Mouse (Mus musculus) right cerebral cortex, postnatal 25 days (tissue): Measurements from ENCODE around the gene Pik3r2.
A peak's percentile ranks its signal among the peaks of the same experiment; 100 is the strongest.

ENCODE experiments used
- DNase-seq: peaks from one replicate; pipeline ENCODE4 v3.0.0; 2022

The Pik3r2 gene

DNA sequence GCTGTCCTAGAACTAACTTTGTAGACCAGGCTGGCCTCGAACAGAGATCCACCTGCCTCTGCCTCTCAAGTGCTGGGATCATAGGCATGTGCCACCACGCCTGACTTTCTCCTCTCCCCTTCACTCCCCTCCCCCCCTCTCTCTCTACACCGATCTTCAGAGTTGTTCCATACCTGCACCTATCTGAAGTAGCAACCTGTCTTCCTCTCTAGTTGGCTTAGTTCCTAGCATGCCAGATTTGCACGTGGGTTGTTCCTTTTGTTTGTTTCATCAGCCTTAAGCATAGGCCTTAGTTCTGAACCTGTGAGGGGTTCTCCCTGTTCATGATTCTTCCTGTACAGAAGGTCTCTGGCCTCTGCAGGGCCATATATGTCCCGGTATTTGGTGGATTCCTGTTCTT lies 38.8 kb downstream of the Pik3r2 start:
- no peak for DNase-seq

DNA sequence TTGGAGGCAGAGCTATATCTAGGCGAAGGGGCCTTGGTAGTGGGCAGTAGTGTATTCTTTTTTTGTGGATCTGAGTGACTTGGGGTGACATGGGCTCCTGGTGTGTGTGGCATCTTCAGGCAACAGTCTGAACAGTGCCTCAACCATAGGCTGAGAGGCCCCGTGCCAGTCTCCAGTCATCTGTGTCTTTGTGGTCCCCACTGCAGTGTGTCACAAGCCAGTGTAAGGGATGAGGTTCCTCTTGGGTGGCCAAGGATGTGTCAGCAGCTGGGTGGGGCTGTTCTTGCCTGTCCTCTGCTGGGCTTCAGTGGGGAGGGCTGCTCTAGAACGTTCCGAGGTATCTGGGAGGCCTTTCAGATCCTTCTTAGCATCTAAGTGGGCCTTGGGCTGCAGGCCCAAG lies 45.6 kb downstream of the Pik3r2 start:
- DNase-seq, result no peak

DNA sequence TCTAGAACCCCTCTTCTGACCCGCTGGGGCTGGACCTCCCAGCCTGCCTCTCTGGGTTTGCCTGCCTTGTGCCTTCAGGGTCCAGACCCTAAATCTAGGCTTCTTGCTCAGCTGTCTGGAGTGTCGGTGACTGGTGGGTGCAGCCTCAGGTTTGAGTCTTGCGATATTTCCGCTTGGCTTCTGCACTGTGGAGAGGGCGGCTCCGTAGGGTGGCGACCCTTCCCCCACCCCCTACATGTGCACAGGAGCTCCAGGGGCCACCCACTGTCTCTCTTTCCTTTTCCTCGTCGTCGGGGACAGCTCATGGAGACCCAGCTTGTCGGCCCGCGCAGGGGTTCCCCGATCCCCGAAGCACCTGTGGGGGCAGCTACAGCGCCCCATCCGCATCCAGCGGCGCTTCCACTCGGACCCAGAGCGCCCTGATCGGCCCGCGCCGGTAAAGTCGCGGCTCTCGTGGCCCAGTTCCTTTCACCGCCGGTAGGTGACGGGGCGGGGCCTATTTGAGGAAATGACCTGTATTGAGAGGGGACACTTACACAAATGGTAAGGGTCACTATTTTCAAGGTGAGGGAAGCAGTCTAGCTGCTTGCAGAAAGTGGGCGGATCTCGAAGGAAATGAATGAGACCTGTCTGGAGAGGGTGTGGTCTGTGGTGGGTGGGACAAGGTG lies 46.6 kb downstream of the Pik3r2 start:
- DNase-seq, result no peak

DNA sequence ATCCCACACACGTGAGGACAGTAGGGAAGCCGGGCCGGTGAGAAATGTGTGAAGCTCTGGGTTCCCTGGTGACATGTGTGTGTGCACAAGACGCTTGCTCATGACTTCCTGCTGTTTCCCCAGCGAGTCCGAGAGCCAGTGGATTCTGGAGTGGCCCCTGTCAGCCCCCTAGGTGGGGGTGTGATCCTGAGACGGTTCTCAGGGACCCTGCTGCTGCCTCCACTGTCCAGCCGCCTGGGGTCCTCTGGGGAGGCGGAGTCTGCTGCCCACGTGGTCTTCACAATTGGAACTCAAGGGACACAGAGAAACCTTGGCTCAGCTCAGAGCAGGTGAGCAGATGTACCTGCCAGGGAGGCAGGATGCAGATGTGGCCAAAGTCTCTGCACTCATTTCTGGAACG lies 49.8 kb downstream of the Pik3r2 start:
- DNase-seq, result no peak

DNA sequence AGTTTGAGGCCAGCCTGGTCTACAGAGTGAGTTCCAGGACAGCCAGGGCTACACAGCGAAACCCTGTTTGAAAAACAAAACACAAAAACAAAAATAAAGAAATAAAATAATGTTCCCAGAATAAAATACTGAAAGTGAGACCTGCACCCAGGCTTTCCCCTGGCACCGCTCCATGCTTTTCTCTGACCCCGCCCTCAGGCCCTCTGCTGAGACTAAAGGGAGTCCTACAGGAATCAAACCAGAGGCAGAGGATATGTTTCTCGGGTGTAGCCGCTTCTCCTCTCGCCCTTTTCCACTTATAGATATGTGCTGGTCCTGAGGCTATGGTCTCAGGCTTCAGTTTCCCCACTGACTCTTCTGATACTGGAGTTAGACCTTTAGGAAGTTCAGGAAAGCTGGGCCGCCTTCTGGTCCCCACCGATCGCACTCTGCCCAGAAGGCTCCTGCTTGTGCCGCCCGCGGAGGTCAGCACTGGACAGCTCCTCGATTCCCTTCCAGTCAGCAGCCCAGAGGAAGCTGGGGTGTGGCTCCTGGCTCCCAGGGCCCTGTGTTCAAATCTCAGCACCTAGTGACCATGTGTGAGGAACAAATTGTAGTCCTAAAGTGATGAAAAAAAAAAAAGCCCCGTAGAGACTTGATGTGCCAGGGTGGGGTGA lies 50.6 kb downstream of the Pik3r2 start:
- DNase-seq, result no peak

DNA sequence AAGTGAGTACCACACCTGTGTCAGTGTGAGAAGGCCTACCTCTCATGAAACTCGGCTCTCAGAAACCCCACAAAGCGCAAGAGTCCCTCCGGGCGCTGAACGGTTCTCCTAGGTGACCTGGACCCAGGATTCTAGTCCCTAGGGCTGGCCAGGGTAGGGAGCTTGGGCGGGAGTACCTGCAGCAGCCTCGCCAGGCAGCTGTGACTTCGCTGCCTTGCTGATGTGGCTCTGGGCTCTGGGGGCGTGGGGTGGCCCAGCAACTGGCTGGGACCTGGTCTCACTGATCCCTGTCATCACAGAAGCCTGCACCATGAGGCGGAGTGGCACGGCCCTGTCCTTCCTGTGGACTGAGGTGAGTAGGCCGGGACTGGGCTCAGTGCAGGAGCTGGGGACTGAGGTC lies 52.3 kb downstream of the Pik3r2 start:
- no peak for DNase-seq

DNA sequence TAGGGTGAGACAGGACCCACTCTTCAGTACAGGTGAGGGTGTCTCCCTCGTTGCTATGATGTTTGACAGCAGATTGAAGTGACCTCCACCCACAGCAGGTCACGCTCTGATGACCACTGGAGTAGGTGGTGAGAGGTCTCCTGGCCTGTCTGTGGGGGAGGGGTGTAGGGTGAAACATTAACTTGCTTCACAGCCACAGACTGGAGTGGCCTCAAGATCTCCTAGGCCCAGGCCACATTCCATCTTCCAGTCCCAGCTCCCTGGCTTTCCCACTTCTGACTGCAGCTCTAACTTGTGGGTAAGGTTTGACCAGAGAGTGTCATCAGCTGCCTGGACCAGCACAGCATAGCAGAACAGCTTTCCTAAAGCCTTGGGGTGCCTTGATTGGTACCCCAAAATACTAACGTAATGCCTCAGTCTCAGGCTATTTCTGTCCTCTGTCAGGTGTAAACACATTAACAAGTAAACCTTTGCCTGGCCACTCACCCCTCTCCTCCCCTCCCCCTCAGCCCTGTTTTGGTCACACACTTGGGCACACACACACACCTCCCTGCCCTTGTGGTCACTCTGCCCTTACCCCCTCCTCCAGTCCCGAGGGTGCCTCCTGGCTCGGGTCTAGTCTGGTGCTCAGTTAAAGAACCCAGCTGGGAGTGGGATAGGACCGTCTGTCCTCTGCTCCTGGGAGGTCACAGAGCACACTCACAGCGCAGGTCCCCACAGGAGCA lies 52.9 kb downstream of the Pik3r2 start, which contains the start of gene Pde4c:
Pde4c (plus strand) TSS at position 235 of the 725 bp plus-strand sequence.
- no peak for DNase-seq

DNA sequence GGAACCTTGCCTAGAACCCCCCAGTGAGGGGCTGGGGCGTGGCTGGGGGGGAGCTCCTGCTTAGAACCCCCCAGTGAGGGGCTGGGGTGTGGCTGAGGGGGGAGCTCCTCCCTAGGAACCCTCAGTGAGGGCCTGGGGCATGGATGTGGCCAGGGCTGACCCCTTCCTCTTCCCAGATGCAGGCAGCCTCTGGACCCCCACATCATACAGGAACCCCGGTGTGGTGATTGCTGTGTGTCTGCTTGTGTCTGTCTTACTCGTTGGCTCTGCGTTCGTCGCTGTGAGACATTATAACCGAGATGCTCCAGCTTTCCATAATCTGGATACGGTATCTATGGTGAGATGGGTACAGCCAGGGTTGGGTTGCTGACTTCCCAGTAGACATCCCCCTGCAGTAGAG lies 54.9 kb downstream of the Pik3r2 start:
- no peak for DNase-seq

DNA sequence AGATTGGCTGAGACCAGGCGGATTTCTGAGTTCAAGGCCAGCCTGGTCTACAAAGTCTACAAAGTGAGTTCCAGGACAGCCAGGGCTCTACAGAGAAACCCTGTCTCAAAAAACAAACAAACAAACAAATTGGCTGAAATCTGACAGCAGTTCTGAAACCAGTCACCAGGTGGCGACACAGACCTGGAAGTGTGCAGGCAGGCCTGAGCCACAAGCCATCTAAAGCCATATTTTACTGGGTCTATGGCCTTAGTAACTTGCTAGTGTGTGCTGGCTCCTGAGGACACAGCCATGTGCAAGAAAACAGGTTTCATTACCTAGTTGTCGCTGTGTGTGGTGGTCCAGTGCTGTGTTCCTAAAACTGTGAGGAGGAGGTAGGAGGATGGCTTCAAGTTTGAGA lies 55.8 kb downstream of the Pik3r2 start:
- peak; percentile 62 for DNase-seq

DNA sequence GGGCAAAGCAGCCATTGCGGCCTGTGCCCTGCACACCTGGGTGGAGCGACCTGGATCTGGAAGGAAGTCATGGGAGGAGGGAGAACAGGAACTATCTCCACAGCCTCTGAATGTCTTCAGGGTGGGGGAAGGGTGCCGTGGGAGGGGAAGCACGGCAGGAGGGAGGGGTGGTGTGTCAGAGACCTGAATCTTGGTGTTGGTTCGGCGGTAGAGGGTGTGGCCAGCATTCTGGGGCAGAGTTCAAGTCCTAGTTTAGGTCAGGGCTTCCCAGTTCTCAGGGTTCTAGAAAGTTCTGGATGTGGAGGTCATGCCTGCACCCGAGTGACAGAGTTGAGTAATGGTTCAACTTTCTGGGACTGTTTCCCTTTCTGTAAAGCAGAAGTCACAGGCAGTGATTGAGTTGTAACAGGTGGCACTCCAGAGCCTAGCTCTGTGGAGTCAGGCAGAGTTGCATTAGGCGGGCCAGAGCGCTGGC lies 56.7 kb downstream of the Pik3r2 start:
- DNase-seq, result no peak

DNA sequence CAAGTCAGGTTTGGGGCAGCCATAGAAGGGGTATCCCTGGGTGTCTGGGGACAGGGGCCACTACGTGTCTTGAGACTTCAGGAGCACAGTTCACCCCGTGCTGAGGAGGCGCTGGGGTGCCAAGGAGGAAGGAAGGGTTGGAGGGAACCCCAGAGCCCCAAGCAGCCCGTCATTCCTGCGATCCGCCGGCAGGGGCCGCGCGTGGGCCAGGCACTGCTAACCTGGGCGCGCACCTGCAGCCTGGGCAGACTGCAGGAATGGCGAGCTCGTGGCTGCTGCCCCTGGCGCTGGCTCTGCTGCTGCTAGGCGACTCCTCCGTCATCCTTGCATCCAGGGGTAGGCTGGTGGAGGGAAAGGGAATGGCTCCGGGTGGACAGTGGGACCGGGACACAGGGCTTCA lies 58.2 kb downstream of the Pik3r2 start, which contains the start of gene Gm3336:
Gm3336 (plus strand) TSS at position 247 of the 400 bp plus-strand sequence.
- DNase-seq, result peak; percentile 66
